Mouse (Mus musculus): ENCODE measurements around the gene Kxd1.

Gene Kxd1

GRCm38 (mm10) chr8:70511174-70511573, 16.6 kb downstream of the Kxd1 start:
- 79% methylated on average over 6 of the region's 6 CpGs for WGBS

- WGBS, result 1% methylated on average over 74 of the region's 74 CpGs
These were observed 17.4 kb downstream of the Kxd1 start, which contains the start of gene Uba52 for GRCm38 (mm10) chr8:70510228-70510915. TSS of gene Uba52 (minus strand) at chr8:70510801.

- WGBS, result 12% methylated on average over 25 of the region's 25 CpGs
These were observed 18.3 kb downstream of the Kxd1 start for GRCm38 (mm10) chr8:70509281-70509952.

- WGBS, result 66% methylated on average over 5 of the region's 5 CpGs
These were observed 20.7 kb downstream of the Kxd1 start for GRCm38 (mm10) chr8:70507027-70507393.

GRCm38 (mm10) chr8:70506328-70507026, 21.3 kb downstream of the Kxd1 start, which contains the start of gene Rex1bd:
TSS of gene Rex1bd (minus strand) at chr8:70506752.
- WGBS, result 2% methylated on average over 40 of the region's 40 CpGs

- 21% methylated on average over 32 of the region's 32 CpGs for WGBS
These were observed 21.9 kb downstream of the Kxd1 start for GRCm38 (mm10) chr8:70505698-70506327.

GRCm38 (mm10) chr8:70504851-70505250, 22.9 kb downstream of the Kxd1 start:
- WGBS, result 60% methylated on average over 3 of the region's 3 CpGs

GRCm38 (mm10) chr8:70504291-70504716, 23.5 kb downstream of the Kxd1 start:
- WGBS, result 23% methylated on average over 16 of the region's 16 CpGs

- WGBS, result 21% methylated on average over 46 of the region's 46 CpGs
These were observed 24.6 kb downstream of the Kxd1 start for GRCm38 (mm10) chr8:70503062-70503750.

GRCm38 (mm10) chr8:70502540-70502939, 25.2 kb downstream of the Kxd1 start:
- 38% methylated on average over 12 of the region's 12 CpGs for WGBS

- WGBS, result 21% methylated on average over 23 of the region's 23 CpGs
These were observed 25.8 kb downstream of the Kxd1 start for GRCm38 (mm10) chr8:70501820-70502529.

GRCm38 (mm10) chr8:70500386-70501301, 27.1 kb downstream of the Kxd1 start:
- WGBS, result 21% methylated on average over 39 of the region's 39 CpGs

- 59% methylated on average over 12 of the region's 12 CpGs for WGBS
These were observed 32.0 kb downstream of the Kxd1 start for GRCm38 (mm10) chr8:70495771-70496062.

- WGBS, result 39% methylated on average over 21 of the region's 21 CpGs
These were observed 32.6 kb downstream of the Kxd1 start for GRCm38 (mm10) chr8:70495001-70495770.

- 11% methylated on average over 28 of the region's 28 CpGs for WGBS
These were observed 33.3 kb downstream of the Kxd1 start for GRCm38 (mm10) chr8:70494416-70494945.

GRCm38 (mm10) chr8:70493692-70494415, 33.9 kb downstream of the Kxd1 start:
- 2% methylated on average over 47 of the region's 47 CpGs for WGBS

GRCm38 (mm10) chr8:70492664-70493640, 34.8 kb downstream of the Kxd1 start, which contains the start of gene Crlf1:
TSS of gene Crlf1 (plus strand) at chr8:70493158.
- WGBS, result 2% methylated on average over 58 of the region's 93 CpGs

Measured in cerebral cortex, adult 2 months (tissue).